Mouse (Mus musculus) lung, postnatal 25 days (tissue): Measurements from ENCODE around the gene Slc7a9.

Experiments used
- DNase-seq: peaks from one replicate; pipeline ENCODE4 v3.0.0; 2022; ENCODE audit warnings: low spot score

The Slc7a9 gene

DNA sequence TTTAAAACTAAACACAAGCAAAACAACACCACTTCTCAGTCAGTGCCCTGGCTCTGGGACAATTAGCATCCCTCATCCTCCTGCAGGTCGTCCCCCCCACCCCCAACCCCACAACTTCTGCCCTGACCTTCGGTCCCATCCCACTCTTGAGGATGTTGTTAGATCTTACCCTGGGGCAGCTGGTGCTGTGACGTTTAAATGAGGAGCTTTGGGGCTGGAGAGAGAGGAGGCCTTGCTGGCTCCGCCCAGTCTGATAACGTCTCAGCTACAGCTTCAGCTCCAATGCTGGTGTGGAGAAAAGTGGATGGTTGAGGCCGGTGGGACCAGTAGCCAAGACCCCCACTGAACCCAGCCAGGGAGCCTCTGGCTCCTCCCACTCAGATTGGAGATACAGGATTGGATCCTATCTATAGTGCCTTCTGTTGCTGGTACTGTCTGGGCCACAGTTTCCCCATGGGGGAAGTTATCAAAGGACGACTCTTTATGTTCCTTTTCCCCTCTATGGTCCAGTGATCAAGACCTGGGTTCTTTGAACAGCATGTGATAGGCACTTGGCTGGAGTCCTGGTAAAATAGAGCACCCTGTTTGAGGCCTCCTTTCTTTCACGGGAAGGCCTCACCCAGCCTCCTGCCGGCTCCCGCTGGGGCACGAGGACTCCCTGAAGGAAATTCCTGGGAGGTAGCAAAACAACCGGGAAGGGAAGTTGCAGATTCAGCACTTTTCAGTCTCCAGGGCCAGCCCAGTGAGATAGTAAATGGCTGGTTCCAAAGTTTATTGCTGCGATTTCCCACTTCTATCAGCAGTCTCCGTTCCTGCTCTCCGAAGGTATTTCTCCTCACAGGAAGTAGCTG lies at the start of gene Slc7a9:
Gene Slc7a9 (plus strand): TSS at position 801 of the 851 bp plus-strand sequence.
- DNase-seq: no peak

DNA sequence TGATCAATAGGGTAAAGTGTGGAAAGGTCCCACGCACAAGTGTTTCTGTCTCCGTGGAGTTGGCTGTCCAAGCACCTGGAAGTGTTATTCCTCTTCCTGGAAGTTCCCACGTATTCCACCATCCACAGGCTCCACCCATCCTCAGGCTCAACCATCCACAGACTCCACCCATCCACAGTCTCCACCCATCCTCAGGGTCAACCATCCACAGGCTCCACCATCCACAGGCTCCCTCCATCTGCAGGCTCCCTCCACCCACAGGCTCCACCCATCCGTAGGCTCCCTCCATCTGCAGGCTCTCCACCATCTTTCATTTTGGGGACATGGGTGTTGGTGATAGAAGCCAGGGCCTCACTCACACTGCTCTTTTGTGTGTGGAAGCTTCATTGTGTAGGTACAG lies 47.4 kb upstream of the Slc7a9 start:
- DNase-seq: no peak

DNA sequence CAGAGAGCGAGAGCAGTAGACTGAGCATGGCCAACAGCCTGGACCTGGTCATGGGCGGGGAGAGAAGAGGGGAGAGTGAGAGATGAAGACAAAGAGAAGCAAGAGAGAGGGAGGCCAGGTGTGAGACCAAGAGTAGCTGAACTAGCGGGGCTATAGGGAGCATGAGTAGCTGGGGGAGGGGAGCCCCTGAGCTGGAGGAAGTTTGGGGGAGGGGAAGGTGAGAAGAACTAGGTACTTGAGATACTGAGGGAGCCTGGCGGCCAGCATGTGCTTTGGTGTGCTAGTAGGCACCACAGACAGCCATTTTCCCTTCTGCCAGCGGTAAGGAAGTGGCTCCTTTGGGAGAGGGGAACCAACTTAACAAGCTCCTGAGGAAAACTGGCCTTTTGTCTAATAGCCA lies 33.4 kb upstream of the Slc7a9 start:
- DNase-seq: peak; percentile 8

DNA sequence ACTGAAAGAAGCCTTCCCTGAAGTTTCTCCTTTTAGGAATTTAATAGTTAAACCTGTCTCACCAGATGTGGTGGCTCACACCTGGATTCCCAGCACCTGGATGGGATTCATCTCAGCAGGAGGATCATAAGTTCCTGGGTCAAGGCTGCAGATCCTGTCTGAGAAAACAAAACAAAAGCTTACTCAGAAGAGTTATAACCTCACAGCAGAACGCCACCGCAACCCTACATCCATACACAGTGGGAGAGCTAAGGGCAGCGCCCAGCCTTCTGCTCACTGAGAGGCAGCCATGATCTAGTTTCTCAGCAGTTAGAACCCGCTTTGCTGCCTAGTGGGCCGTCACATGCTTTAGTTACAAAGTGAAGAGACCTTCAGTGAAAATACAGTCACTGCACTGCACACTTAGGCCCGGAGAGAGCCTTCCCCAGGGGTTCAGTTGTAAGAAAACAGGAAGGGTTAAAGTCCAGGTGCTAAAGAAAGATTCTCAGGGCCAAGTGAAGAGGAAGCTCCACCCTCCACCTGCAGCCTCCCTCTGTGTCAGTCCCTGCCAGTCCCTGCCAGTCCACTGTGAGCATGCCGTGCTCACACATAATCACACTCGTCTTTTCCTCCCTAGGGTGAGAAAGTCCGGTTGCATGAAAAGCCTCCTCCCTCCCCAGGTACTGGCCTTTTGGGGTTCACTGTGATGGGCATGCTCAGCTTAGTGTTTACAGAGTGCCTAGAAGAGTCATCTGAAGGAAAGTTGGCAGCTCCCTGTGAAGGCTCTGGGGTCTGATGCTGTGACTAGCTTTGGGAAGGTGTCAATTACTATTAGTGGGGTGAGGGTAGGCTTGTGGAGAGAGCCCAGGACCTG lies 32.6 kb upstream of the Slc7a9 start:
- DNase-seq: peak; percentile 11

DNA sequence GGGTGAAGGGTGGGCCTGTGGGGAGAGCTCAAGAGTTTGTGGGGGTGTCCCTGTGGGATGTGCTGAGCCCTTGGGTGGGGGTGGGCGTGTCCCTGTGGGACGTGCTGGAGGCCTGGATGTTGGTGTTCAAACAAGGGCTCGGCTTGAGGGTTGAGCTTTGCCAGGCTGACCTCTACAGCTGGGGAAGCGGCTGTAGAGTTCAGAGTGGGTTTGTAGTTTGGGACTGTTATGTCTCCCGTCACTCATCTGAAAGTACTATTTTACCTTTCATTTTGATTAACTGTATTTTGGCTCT lies 32.0 kb upstream of the Slc7a9 start:
- DNase-seq: no peak

DNA sequence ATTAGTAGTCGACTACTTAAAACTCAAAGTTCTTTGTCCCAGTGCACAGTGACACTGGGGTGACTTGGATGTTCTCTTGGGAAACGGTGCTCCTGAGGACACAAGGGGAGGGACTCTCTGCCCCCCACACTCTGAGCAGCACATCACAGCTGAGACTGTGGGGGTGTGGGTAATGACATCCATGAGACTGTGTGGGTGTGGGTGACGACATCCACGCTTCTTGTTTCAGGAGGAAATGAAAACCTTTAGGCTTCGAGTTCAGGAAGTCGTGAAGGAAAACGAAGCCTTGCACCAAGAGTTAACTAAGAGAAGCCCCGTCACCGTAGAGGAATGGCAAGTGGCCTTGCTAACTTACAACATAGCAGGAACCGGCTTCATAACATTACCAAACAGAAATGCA lies 25.5 kb upstream of the Slc7a9 start:
- DNase-seq: no peak

DNA sequence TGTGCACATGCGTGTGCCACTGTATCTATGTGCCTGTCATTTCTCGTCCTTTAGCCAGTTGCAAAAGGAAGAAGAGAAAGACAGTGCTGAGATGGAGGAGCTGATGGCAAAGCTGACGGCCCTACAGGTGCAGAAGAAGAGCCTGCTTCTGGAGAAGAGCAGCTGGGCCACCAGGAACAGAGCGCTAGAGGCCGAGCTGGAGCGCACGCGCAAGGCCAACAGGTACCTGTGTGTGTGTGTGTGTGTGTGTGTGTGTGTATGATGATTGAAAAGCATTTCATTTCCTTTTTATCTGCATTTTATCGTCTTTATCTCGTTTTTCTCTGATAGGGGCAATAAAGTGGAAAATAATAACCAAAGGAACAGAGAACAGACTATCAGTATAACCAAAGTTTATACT lies 20.4 kb upstream of the Slc7a9 start:
- DNase-seq: no peak

DNA sequence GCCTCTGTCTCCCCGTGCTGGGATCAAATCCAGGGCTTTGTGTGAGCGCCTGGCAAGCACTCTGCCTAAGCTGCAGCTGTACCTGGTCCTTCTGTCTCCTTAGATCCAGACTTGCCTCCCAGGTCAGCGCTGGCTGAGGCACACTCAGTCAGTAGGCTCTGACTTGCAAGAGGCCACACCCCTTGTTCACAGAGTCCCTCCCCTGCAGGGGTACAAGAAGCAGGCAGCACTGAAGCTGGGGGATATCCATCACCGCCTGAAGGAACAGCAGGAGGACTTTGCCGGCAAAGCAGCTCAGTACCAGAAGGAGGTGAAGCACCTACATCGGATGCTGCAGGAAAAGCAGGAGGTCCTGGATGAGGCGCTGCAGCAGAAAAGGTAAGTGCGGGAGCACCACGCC lies 13.3 kb upstream of the Slc7a9 start:
- no peak for DNase-seq

DNA sequence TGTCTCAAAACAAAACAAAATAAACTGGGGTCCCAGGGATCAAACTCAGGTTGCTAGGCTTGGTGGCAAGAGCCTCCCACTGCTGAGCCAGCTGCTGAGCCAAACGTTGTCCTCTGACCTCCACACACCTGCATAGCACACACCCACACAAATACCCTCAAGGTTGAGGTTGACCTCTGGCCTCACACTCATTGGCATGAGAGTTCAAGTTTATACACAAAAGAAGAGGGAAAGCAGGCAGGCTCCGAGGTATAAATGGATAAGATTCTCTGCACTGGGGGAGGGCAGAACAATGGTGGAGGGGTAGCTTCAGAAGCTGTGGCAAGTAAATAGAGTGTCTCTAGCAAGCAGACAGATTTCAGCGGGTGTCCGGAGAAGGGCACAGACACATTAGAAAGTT lies 1.1 kb upstream of the Slc7a9 start:
- DNase-seq: no peak

DNA sequence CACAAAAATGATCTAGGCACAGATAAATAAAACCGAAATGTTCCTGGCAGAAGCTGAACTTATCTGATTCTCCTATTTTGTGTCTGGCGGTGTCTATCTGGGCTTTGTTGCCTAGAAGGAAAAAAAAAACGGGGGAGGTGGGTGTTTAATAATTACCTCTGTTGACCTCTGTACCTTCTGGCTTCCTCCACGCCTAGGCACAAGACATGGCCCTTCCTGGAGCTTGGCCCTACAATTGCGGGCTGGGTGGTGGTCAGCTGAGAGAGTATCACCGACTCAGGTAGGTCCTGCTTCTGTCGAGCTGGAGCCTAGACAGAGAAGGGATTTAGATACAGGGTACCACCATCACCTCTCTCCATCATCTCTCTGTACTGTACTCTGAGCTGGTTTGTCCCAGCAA lies 271 bp downstream of the Slc7a9 start:
- no peak for DNase-seq

DNA sequence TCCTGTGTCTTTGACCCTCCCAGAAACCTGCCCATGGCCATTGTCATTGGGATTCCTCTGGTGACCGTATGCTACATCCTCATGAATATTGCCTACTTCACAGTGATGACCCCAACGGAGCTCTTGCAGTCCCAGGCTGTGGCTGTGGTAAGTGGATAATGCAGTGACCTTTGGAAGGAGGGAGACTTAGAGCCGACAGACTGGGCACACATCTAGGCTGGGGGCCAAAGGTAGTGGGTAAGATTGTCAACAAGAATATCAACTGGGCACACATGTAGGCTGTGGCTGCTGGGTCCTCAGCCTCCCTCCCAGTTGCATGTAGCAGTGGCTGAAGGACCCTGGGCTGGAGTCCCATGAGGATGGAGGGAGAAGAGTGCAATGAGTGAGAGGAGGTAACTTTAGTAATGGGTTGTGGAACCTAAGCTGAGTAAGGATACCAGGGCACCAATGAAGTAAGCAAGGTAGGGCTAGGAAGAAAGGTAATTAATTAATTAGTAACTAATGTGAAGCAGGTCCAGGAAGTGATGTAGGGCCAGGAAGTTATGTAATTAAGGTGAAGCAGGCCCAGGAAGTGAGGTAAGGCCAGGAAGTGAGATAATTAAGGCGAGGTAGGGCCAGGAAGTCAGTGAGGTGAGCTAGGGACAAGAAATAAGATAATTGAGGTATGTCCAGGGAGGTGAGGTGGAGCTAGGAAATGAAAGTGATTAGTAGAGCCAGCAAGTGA lies 7.7 kb downstream of the Slc7a9 start:
- DNase-seq: no peak

DNA sequence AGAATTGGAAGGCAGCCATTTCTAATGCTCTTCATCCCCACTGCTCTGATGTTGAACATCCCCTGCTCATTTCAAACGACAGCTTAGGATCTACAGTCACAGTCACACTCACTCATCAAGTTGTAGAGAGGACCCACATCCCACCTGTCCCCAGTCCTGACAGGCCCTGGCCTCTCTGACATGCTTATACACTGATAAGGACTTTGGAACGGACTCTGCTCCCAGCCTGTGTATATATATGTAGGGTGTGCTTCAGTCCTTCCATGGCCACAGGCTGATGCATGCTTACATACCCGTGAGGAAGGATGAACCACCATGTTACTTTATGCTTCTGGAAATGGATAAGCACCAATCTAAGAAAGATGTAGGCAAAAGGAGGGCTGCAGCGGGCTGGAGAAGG lies 12.4 kb downstream of the Slc7a9 start:
- no peak for DNase-seq

DNA sequence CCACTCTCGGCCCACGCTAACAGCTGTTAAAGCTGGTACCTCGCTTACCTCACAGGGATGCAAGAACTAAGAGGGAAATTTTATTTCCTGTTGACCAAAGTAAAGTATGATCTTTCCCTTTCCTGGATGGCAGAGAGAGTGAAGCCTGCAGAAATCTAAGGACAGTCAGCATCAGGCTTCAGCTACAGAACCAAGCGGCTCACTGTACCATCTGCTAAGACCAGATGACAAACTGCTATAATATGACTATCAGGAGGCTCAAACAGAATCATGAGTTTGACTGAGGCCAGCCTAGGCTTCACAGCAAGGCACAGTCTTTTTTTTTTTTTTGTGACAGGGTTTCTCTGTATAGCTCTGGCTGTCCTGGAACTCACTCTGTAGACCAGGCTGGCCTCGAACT lies 16.4 kb downstream of the Slc7a9 start:
- DNase-seq: no peak

DNA sequence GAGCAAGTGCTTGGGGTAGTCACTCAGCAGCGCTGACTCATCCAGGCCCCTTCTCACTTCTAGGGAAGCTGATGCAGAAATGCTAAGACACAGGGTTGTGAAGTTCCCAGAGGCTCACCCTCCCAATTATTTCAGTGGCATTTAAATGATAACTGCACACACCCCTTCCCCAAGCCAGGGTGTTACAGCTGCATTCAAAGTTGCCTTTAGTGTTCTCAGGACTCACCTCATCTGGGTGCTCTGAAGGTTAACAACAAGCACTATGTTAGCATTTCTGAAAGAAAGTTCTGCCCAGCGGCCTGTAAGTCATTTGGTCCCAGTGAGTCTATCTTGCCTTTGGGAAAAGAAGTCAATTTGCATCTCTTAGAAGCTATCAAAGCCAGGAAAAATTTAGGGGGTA lies 19.3 kb downstream of the Slc7a9 start:
- DNase-seq: no peak

DNA sequence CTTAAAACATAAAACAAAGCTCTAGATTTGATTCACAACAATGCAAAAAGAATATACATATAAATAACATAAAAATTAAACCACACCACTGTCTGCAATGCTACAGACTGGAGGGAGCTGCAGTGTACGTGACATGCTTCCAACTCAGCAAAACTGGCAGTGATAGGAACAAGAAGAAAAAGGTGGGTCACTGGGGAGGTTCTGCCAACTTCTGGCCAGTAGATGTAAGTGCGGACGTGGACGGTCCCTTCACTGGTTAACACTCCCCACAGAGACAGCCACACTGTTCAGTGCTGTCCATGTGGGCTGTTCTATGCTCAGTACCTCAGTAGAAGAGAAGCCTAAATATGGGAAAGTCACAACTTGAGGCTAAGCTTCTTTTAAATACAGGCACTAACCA lies 22.2 kb downstream of the Slc7a9 start:
- no peak for DNase-seq

DNA sequence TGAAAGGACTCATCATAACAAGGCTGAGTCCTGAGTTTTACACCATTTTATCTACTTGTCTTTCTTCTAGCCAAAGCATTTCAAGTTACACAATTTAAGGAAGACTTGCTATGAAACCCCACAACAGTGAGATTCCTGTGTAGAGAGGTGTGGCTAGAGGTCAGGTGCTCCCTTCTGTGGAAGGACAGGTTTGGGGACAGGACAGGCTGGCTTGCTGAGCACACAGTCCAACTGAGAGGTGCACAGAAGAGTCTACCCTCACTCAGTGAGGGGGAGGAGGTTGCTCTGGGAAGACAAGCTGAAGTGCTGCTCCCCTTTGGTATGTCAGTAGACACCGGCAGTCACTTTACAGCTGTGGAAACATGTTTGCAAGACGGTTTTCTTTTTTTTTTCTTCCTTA lies 27.9 kb downstream of the Slc7a9 start:
- DNase-seq: no peak

DNA sequence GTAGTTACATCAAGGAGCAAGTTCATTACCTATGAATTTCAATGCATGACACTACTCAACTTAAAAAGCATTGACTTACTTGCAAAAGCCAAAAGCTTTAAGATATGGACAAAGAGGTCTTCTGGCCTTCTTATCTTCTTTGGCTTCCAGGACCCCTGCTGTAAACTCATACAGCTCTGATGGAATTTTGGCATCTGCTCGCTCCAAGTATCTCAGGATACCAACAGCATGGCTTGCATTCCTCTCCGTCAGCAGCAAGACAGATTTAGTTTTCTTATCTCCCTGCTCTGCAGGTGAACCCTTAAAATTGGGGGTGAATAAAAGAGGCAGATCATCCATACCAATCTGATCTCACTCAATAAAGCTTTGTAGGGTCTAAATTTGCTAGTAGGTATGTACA lies 36.5 kb downstream of the Slc7a9 start:
- DNase-seq: no peak

DNA sequence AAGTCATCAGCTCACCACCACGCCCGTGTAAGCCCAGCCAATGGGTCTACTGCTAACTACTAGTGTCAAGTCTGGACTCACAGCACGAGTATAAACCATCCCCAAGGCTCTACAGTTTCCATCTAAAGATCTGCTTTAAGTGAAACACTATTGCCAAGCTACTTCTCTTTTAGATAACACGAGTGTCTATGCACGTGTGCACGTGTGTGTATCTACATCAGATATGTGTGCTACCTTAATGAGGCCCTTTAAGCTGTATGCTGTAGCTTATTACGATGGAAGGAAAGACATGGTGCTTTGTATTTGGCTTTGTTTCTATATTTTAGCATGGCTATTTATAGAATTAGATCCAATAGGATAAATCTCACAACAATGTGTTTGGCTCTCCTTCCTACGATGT lies 38.0 kb downstream of the Slc7a9 start:
- no peak for DNase-seq

DNA sequence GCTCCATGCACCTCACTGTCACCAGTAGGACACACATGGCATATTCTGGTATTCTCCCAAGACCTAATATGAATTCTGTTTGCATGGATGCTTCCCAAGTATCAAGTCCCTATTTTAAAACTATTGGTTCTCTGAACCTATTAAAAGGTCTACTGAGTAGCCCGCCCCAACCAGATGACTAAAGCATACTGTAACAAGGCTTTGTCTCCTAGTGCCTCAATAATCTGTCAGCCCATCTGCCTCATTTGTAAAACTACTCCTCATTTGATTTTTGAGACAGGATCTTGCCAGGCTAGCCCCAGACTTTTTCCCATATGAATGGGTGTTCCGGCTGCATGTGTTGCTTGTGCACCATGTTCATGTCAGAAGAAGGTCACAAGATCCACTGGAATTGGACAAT lies 41.6 kb downstream of the Slc7a9 start:
- DNase-seq: no peak

DNA sequence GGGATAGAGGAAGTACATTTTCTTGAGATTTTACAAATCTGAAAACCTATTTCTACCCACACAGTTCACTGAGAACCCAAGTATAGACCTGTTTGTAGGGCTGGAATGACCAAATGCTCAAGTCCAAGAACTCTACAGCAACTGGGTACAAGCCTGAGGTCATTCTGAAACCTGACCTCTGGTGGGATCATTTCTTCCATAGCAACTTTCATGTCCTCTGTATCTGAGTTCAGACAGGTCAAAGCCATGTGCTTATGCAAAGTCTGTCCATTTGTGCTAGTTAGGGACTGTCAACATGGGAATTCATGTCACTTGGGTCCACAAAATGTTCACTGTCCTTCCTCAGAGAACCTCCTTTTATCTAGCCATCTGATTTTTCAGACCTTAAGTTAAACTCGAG lies 42.4 kb downstream of the Slc7a9 start:
- DNase-seq: no peak

DNA sequence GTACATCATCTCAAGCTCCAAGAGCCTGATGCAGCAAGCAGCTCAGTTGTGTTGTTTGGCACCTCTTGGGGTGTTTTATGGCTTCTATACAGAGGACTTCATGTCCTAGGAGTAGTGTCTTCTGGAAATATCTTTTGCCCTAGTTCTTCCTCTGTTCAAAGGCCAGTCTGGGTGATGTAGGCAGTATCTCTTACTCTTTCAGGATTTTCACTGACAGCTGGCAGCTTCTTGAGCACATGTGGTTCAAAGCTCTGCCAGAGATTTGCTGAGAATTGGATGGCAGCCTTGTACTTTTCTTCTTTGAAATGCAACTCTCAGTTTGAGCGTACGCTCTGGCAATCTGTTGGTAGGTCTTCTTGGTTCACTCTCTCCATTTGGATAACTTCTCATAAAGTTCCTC lies 48.9 kb downstream of the Slc7a9 start:
- DNase-seq: no peak

DNA sequence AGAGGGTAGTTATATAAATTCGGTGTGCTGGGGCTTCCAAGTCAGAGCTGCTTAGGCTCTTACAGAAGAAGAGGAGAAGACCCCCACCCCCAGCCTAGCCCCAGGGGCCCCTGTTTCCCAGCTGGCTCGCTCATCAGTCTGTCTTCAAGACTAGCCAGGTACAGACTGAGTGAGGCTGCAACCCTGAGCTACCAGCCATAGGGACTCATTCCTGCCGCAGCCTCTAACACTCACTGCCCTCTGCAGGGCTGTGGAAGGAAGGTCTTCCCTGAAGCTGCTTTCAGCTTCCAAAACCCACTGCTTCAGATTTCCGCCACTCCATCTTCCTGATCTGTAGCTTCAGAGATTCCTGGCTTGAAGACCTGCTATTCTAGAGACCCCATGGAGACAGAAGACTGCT lies 53.4 kb downstream of the Slc7a9 start:
- DNase-seq: no peak
